Mouse (Mus musculus): Measurements from ENCODE around the gene Ndufa8. TPM values are rescaled to one million over a fixed set of nuclear protein-coding genes. Genes with fewer than 3 reads are reported as not detected.

Ndufa8 gene
- polyA plus RNA-seq, 1 experiment, result 216 TPM

DNA sequence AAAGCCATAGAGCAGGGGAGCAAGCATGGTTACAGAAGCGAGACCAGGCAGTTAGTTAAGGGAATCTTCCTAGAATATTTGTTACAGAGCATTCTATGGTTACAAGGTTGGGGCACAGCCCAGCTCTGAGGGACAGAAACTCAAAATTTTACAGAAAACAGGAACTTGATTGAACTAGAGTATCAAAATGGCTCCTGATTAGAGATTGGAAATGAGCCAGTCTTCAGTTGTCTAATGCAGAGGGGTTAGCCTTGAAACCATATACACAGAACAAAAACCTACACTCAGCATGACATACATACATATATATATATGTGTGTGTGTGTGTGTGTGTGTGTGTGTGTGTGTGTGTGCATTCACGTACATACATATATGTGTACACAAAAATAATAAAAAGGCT lies 55.7 kb downstream of the Ndufa8 start:
- no peak for DNase-seq (ENCODE audit: extremely low spot score in 1 of 2, low spot score in 1 of 2)

DNA sequence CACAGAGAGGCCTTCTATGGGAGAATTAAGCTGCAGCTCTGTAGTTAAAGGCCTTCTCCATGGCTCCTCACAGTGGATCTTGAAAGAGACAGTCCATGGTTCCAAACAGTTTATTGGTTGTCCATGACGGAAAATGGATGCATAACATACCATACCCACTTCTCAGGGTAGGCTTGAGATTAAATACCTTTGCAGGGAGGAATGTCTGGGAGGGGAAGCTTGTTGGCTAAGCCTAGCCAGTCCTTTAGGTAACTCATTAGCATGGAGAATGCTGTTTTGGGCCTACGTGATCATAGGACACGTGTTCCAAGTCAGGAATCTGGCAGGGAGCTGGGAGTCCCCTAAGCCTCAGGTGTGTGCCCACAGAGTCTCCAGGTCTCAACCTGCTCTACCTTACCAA lies 56.9 kb downstream of the Ndufa8 start:
- DNase-seq (ENCODE audit: extremely low spot score in 1 of 2, low spot score in 1 of 2), result no peak

Other genes with a start within 250 kb of the Ndufa8 start
- 24.8 and 25.6 TPM in 2 replicates for gene Ttll11, start 69.5 kb downstream of the Ndufa8 start, polyA plus RNA-seq (2012; rRNA removed)
- 1.5 and 2.6 TPM in 2 replicates for gene Morn5, start 52 bp upstream of the Ndufa8 start, polyA plus RNA-seq (2012; rRNA removed)
- 4.9 and 6.8 TPM in 2 replicates for gene Lhx6, start 56.0 kb upstream of the Ndufa8 start, polyA plus RNA-seq (2012; rRNA removed)
- 16.2 and 18.7 TPM in 2 replicates for gene Mrrf, start 87.0 kb upstream of the Ndufa8 start, polyA plus RNA-seq (2012; rRNA removed)
- 52.4 and 55.6 TPM in 2 replicates for gene Rbm18, start 87.4 kb upstream of the Ndufa8 start, polyA plus RNA-seq (2012; rRNA removed)
- gene Ptgs1, start 181.0 kb upstream of the Ndufa8 start, polyA plus RNA-seq (2012; rRNA removed), result 14.1 and 16.0 TPM in 2 replicates

Measured in frontal cortex, adult 2 months (tissue).